Mouse (Mus musculus): Measurements from ENCODE around the gene Prdm16.

GRCm38 (mm10) chr4:154426901-154427300, 209.8 kb downstream of the Prdm16 start:
- no peak for TF ChIP-seq CHD2 (IDR thresholded peaks at IDR 0.05; ENCODE audit: low read length)
- no peak for TF ChIP-seq CTCF (conservative IDR thresholded peaks at IDR 0.05 in 1 of 2, IDR thresholded peaks at IDR 0.05 in 1 of 2; ENCODE audit: low read depth in 2 of 2, low read length in 2 of 2)
- TF ChIP-seq POLR2A (IDR thresholded peaks at IDR 0.05; ENCODE audit: low read depth, low read length), result no peak
- TF ChIP-seq MAX (IDR thresholded peaks at IDR 0.05; ENCODE audit: low read length), result no peak
- no peak for TF ChIP-seq JUND (conservative IDR thresholded peaks at IDR 0.05; ENCODE audit: low read depth, low read length)
- no peak for TF ChIP-seq ETS1 (conservative IDR thresholded peaks at IDR 0.05; ENCODE audit: low read depth, low read length)
